Mouse (Mus musculus): Measurements from ENCODE around the gene Sema4d. TPM values are rescaled to one million over a fixed set of nuclear protein-coding genes. Genes with fewer than 3 reads are reported as not detected.

Sema4d gene
- polyA plus RNA-seq, 1 experiment from 2014 or later: 9.7 TPM

GRCm38 (mm10) chr13:51767513-51767912, 26.0 kb downstream of the Sema4d start:
- H3K4me2 ChIP-seq (ENCODE audit: low read length): no peak overlapping the region
- no peaks in the 10 kb centered on the region for H3K27me3 ChIP-seq (replicated peaks; ENCODE audit: control insufficient read depth, insufficient read depth, low read length)
- ATAC-seq (replicated peaks; ENCODE audit: low FRiP score, low TSS enrichment, low read depth) (no peak), DNase-seq (ENCODE audit: low spot score) (no peak)
- H3K9ac ChIP-seq (ENCODE audit: low read length): no peak overlapping the region
- H3K4me1 ChIP-seq (replicated peaks; ENCODE audit: control insufficient read depth, insufficient read depth, low read length): no peaks in the 10 kb centered on the region
- no peak overlapping the region for H3K4me3 ChIP-seq (ENCODE audit: low read depth, low read length)
- 66% methylated on average over 8 of the region's 8 CpGs for WGBS
- H3K27ac ChIP-seq (ENCODE audit: low read depth): no peak overlapping the region
- no peaks in the 10 kb centered on the region for H3K36me3 ChIP-seq (ENCODE audit: control insufficient read depth, insufficient read depth, low read length)
- no peaks in the 10 kb centered on the region for H3K9me3 ChIP-seq (ENCODE audit: control insufficient read depth, low read length)

- Histone ChIP-seq H3K27ac (ENCODE audit: low read depth) (no peak overlapping the region), H3K4me2 (ENCODE audit: low read length) (no peak overlapping the region), H3K36me3 (ENCODE audit: control insufficient read depth, insufficient read depth, low read length) (no peaks in the 10 kb centered on the region), H3K9ac (ENCODE audit: low read length) (no peak overlapping the region), H3K9me3 (ENCODE audit: control insufficient read depth, low read length) (no peaks in the 10 kb centered on the region), H3K4me3 (ENCODE audit: low read depth, low read length) (no peak overlapping the region), H3K27me3 (replicated peaks; ENCODE audit: control insufficient read depth, insufficient read depth, low read length) (no peaks in the 10 kb centered on the region), H3K4me1 (replicated peaks; ENCODE audit: control insufficient read depth, insufficient read depth, low read length) (no peaks in the 10 kb centered on the region)
- DNase-seq (ENCODE audit: low spot score) (no peak), ATAC-seq (replicated peaks; ENCODE audit: low FRiP score, low TSS enrichment, low read depth) (no peak)
- 89% methylated on average over 4 of the region's 4 CpGs for WGBS
These were observed 26.8 kb downstream of the Sema4d start for GRCm38 (mm10) chr13:51766756-51767155.

GRCm38 (mm10) chr13:51765369-51765768, 28.2 kb downstream of the Sema4d start:
- DNase-seq (ENCODE audit: low spot score) (no peak), ATAC-seq (replicated peaks; ENCODE audit: low FRiP score, low TSS enrichment, low read depth) (no peak)
- Histone ChIP-seq H3K36me3 (ENCODE audit: control insufficient read depth, insufficient read depth, low read length) (no peaks in the 10 kb centered on the region), H3K9me3 (ENCODE audit: control insufficient read depth, low read length) (no peaks in the 10 kb centered on the region), H3K4me2 (ENCODE audit: low read length) (no peak overlapping the region), H3K4me3 (ENCODE audit: low read depth, low read length) (no peak overlapping the region), H3K9ac (ENCODE audit: low read length) (no peak overlapping the region), H3K4me1 (replicated peaks; ENCODE audit: control insufficient read depth, insufficient read depth, low read length) (no peaks in the 10 kb centered on the region), H3K27me3 (replicated peaks; ENCODE audit: control insufficient read depth, insufficient read depth, low read length) (no peaks in the 10 kb centered on the region), H3K27ac (ENCODE audit: low read depth) (no peak overlapping the region)
- WGBS: 86% methylated on average over 5 of the region's 5 CpGs

GRCm38 (mm10) chr13:51763019-51763698, 30.4 kb downstream of the Sema4d start:
- DNase-seq (ENCODE audit: low spot score) (no peak), ATAC-seq (replicated peaks; ENCODE audit: low FRiP score, low TSS enrichment, low read depth) (no peak)
- H3K9ac ChIP-seq (ENCODE audit: low read length): no peak overlapping the region
- no peak overlapping the region for H3K4me3 ChIP-seq (ENCODE audit: low read depth, low read length)
- no peaks in the 10 kb centered on the region for H3K36me3 ChIP-seq (ENCODE audit: control insufficient read depth, insufficient read depth, low read length)
- H3K4me1 ChIP-seq (replicated peaks; ENCODE audit: control insufficient read depth, insufficient read depth, low read length): no peaks in the 10 kb centered on the region
- H3K27ac ChIP-seq (ENCODE audit: low read depth): no peak overlapping the region
- 88% methylated on average over 12 of the region's 12 CpGs for WGBS
- H3K4me2 ChIP-seq (ENCODE audit: low read length): no peak overlapping the region
- H3K27me3 ChIP-seq (replicated peaks; ENCODE audit: control insufficient read depth, insufficient read depth, low read length): no peaks in the 10 kb centered on the region
- H3K9me3 ChIP-seq (ENCODE audit: control insufficient read depth, low read length): no peaks in the 10 kb centered on the region

GRCm38 (mm10) chr13:51761186-51761813, 32.2 kb downstream of the Sema4d start:
- Histone ChIP-seq H3K27me3 (replicated peaks; ENCODE audit: control insufficient read depth, insufficient read depth, low read length) (no peaks in the 10 kb centered on the region), H3K9me3 (ENCODE audit: control insufficient read depth, low read length) (no peaks in the 10 kb centered on the region), H3K9ac (ENCODE audit: low read length) (no peak overlapping the region), H3K4me3 (ENCODE audit: low read depth, low read length) (no peak overlapping the region), H3K27ac (ENCODE audit: low read depth) (no peak overlapping the region), H3K4me1 (replicated peaks; ENCODE audit: control insufficient read depth, insufficient read depth, low read length) (peaks cover 4% of the 10 kb centered on the region), H3K4me2 (ENCODE audit: low read length) (no peak overlapping the region), H3K36me3 (ENCODE audit: control insufficient read depth, insufficient read depth, low read length) (no peaks in the 10 kb centered on the region)
- DNase-seq (ENCODE audit: low spot score) (no peak), ATAC-seq (replicated peaks; ENCODE audit: low FRiP score, low TSS enrichment, low read depth) (no peak)
- WGBS: 74% methylated on average over 10 of the region's 10 CpGs

GRCm38 (mm10) chr13:51759256-51759987, 34.1 kb downstream of the Sema4d start:
- Histone ChIP-seq H3K36me3 (ENCODE audit: control insufficient read depth, insufficient read depth, low read length) (no peaks in the 10 kb centered on the region), H3K9me3 (ENCODE audit: control insufficient read depth, low read length) (no peaks in the 10 kb centered on the region), H3K4me1 (replicated peaks; ENCODE audit: control insufficient read depth, insufficient read depth, low read length) (peaks cover 10% of the 10 kb centered on the region), H3K9ac (ENCODE audit: low read length) (no peak overlapping the region), H3K4me2 (ENCODE audit: low read length) (no peak overlapping the region), H3K4me3 (ENCODE audit: low read depth, low read length) (no peak overlapping the region), H3K27ac (ENCODE audit: low read depth) (no peak overlapping the region), H3K27me3 (replicated peaks; ENCODE audit: control insufficient read depth, insufficient read depth, low read length) (no peaks in the 10 kb centered on the region)
- 89% methylated on average over 6 of the region's 6 CpGs for WGBS
- ATAC-seq (replicated peaks; ENCODE audit: low FRiP score, low TSS enrichment, low read depth): no peak
- no peak for DNase-seq (ENCODE audit: low spot score)

- H3K27me3 ChIP-seq (replicated peaks; ENCODE audit: control insufficient read depth, insufficient read depth, low read length): no peaks in the 10 kb centered on the region
- 73% methylated on average over 9 of the region's 9 CpGs for WGBS
These were observed 35.1 kb downstream of the Sema4d start for GRCm38 (mm10) chr13:51758428-51758827.

GRCm38 (mm10) chr13:51757099-51757498, 36.4 kb downstream of the Sema4d start:
- Histone ChIP-seq H3K27ac (ENCODE audit: low read depth) (no peak overlapping the region), H3K4me2 (ENCODE audit: low read length) (no peak overlapping the region), H3K4me1 (replicated peaks; ENCODE audit: control insufficient read depth, insufficient read depth, low read length) (peaks cover 10% of the 10 kb centered on the region), H3K27me3 (replicated peaks; ENCODE audit: control insufficient read depth, insufficient read depth, low read length) (no peaks in the 10 kb centered on the region), H3K4me3 (ENCODE audit: low read depth, low read length) (no peak overlapping the region), H3K9ac (ENCODE audit: low read length) (no peak overlapping the region), H3K9me3 (ENCODE audit: control insufficient read depth, low read length) (no peaks in the 10 kb centered on the region), H3K36me3 (ENCODE audit: control insufficient read depth, insufficient read depth, low read length) (no peaks in the 10 kb centered on the region)
- WGBS: 75% methylated on average over 2 of the region's 2 CpGs
- DNase-seq (ENCODE audit: low spot score): no peak
- ATAC-seq (replicated peaks; ENCODE audit: low FRiP score, low TSS enrichment, low read depth): no peak

More at GRCm38 (mm10) chr13:51758428-51758827, 35.1 kb downstream of the Sema4d start:
- no peaks in the 10 kb centered on the region for H3K9me3 ChIP-seq (ENCODE audit: control insufficient read depth, low read length)
- H3K4me2 ChIP-seq (ENCODE audit: low read length): no peak overlapping the region
- DNase-seq (ENCODE audit: low spot score) (no peak), ATAC-seq (replicated peaks; ENCODE audit: low FRiP score, low TSS enrichment, low read depth) (no peak)
- H3K27ac ChIP-seq (ENCODE audit: low read depth): no peak overlapping the region
- H3K9ac ChIP-seq (ENCODE audit: low read length): no peak overlapping the region
- peaks cover 10% of the 10 kb centered on the region for H3K4me1 ChIP-seq (replicated peaks; ENCODE audit: control insufficient read depth, insufficient read depth, low read length)
- H3K36me3 ChIP-seq (ENCODE audit: control insufficient read depth, insufficient read depth, low read length): no peaks in the 10 kb centered on the region
- no peak overlapping the region for H3K4me3 ChIP-seq (ENCODE audit: low read depth, low read length)
